Mouse (Mus musculus) lung, adult 2 months (tissue): ENCODE measurements around the gene Foxe1.

Experiments used
- CTCF ChIP-seq: fragments of 200-500 bp; IDR thresholded peaks from 2 replicates; pipeline ENCODE4 v1.5.1; 2011; ENCODE audit warnings: mild to moderate bottlenecking, low read length, control low read depth; ENCODE audit not compliant: insufficient read depth
- POLR2A ChIP-seq: fragments of 200-500 bp; IDR thresholded peaks from 2 replicates; pipeline ENCODE4 v1.6.1; 2011; ENCODE audit warnings: low read depth, mild to moderate bottlenecking, control low read depth, low read length, borderline replicate concordance; ENCODE audit errors: extremely low read depth

DNA sequence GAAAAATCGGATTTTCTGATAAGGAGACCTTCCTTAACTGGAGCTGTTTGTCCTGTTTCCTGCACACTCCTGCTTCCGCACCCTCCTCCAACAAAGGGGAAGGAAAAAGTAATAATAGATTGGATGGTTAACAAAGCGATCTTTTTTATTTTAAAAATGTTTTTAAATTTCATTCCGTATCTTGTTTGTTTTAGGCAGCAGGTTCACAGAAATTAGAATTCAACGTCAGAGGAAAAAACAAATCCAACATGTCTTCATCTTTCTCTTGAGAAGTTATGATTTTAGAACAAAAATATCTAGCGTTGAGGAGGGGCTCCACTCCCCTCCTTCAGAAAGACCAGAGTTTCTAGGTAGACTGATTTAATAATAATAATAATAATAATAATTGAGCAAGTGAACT lies 2.8 kb downstream of the Foxe1 start:
- TF ChIP-seq POLR2A, result no peak
- no peak for TF ChIP-seq CTCF
